Mouse (Mus musculus) embryonic fibroblast, embryonic 13.5 days (primary cell): Measurements from ENCODE around the gene Slc30a10.

ENCODE experiments used
- CTCF ChIP-seq: IDR thresholded peaks from 2 replicates; pipeline ENCODE4 v1.5.1; 2011; ENCODE audit warnings: mild to moderate bottlenecking, control low read depth, low read length, moderate library complexity, borderline replicate concordance; ENCODE audit not compliant: insufficient read depth
- POLR2A ChIP-seq: IDR thresholded peaks from 2 replicates; pipeline ENCODE4 v1.6.1; 2011; ENCODE audit warnings: low read depth, mild to moderate bottlenecking, control low read depth, low read length, moderate library complexity

DNA sequence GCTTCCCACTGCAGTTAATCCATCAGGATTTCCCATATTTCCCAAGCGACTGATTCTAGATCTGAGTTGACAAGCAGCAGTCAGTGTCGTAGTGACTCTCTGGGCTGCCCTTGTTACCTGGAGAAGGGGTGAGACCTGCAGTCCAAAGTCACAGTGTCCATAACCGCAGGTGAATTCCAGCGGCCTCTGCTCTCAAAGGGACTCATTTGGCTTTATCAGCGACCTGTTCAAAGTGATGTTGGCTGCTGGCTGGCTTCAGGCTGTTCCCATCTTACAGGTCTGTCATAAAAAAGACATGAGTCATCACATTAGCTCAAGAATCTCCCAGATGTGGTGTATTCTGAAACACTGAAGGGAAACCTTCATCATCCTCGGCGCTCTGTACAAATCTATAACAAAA lies 5.7 kb upstream of the Slc30a10 start:
- TF ChIP-seq CTCF (no peak), POLR2A (no peak)
